Comparison of ENCODE assay signal across 9 mouse cellular contexts in genomic region chr8:63754812-63755211, GRCm38 (mm10).
"Had no signal": no experiment of that assay in that cellular context is flagged by ENCODE, and none has a peak within 500 bp of the region (broad histone marks: within the 10 kb centered on the region; RNA-seq: fewer than 3 reads in every experiment).

No protein-coding gene starts in this region.

- H3K4me1 ChIP-seq: limb, embryonic 12.5 days; liver, embryonic 13.5 days had no signal

- H3K27me3 ChIP-seq: limb, embryonic 12.5 days; liver, embryonic 13.5 days had no signal

- ATAC-seq: liver, postnatal 0 days had no signal

- H3K36me3 ChIP-seq: limb, embryonic 12.5 days; liver, embryonic 13.5 days had no signal

- H3K4me2 ChIP-seq: limb, embryonic 12.5 days; liver, embryonic 13.5 days had no signal

- DNase-seq: kidney, adult 11 months; kidney, postnatal 4 days; liver; liver, embryonic 13.5 days; liver, postnatal 0 days; thymus, adult 18-20 months; thymus, postnatal 14 days had no signal

- H3K27ac ChIP-seq: layer of hippocampus, adult 2 months; limb, embryonic 12.5 days; liver, embryonic 13.5 days had no signal

- H3K4me3 ChIP-seq: layer of hippocampus, adult 2 months; limb, embryonic 12.5 days; liver, embryonic 13.5 days had no signal

- H3K9ac ChIP-seq: limb, embryonic 12.5 days; liver, embryonic 13.5 days; liver, postnatal 0 days had no signal

- H3K9me3 ChIP-seq: limb, embryonic 12.5 days; liver, embryonic 13.5 days had no signal
